Mouse (Mus musculus): ENCODE data around the gene Gm20388.

GRCm38 (mm10) chr8:123428343-123428893 lies 3517.8 kb downstream of the Gm20388 start:
- no peak for TF ChIP-seq CTCF (IDR thresholded peaks at IDR 0.05; ENCODE audit: borderline replicate concordance, extremely low read depth, insufficient read depth, insufficient read length)
- no peak for TF ChIP-seq POLR2A (IDR thresholded peaks at IDR 0.05; ENCODE audit: borderline replicate concordance, extremely low read depth, insufficient read depth, insufficient read length, poor library complexity, severe bottlenecking)

Measured in brain, embryonic 14.5 days (tissue).